Mouse (Mus musculus): ENCODE data around the gene Rhbdl1. TPM values are rescaled to one million over a fixed set of nuclear protein-coding genes. Genes with fewer than 3 reads are reported as not detected.

Gene Rhbdl1
- polyA plus RNA-seq, 1 experiment from 2014 or later = 2.8 TPM

Other genes with a start within 250 kb of the Rhbdl1 start
- not detected for gene Gng13, start 120.1 kb downstream of the Rhbdl1 start, polyA plus RNA-seq (2015; fragmentation: Illumina TruSeq; extraction: RNeasy Lipid Tissue Mini Kit (QIAGEN cat#74804); ENCODE audit: insufficient read depth, low read depth, low replicate concordance)
- 1.3 TPM for gene Chtf18, start 109.9 kb downstream of the Rhbdl1 start, polyA plus RNA-seq (2015; fragmentation: Illumina TruSeq; extraction: RNeasy Lipid Tissue Mini Kit (QIAGEN cat#74804); ENCODE audit: insufficient read depth, low read depth, low replicate concordance)
- gene Rpusd1, start 109.6 kb downstream of the Rhbdl1 start, polyA plus RNA-seq (2015; fragmentation: Illumina TruSeq; extraction: RNeasy Lipid Tissue Mini Kit (QIAGEN cat#74804); ENCODE audit: insufficient read depth, low read depth, low replicate concordance) = 4.7 TPM
- not detected for gene Mslnl, start 101.3 kb downstream of the Rhbdl1 start, polyA plus RNA-seq (2015; fragmentation: Illumina TruSeq; extraction: RNeasy Lipid Tissue Mini Kit (QIAGEN cat#74804); ENCODE audit: insufficient read depth, low read depth, low replicate concordance)
- 29.2 TPM for gene Msln, start 82.9 kb downstream of the Rhbdl1 start, polyA plus RNA-seq (2015; fragmentation: Illumina TruSeq; extraction: RNeasy Lipid Tissue Mini Kit (QIAGEN cat#74804); ENCODE audit: insufficient read depth, low read depth, low replicate concordance)
- 9.7 TPM for gene Narfl, start 63.5 kb downstream of the Rhbdl1 start, polyA plus RNA-seq (2015; fragmentation: Illumina TruSeq; extraction: RNeasy Lipid Tissue Mini Kit (QIAGEN cat#74804); ENCODE audit: insufficient read depth, low read depth, low replicate concordance)
- gene Haghl, start 51.6 kb downstream of the Rhbdl1 start, polyA plus RNA-seq (2015; fragmentation: Illumina TruSeq; extraction: RNeasy Lipid Tissue Mini Kit (QIAGEN cat#74804); ENCODE audit: insufficient read depth, low read depth, low replicate concordance) = 9.3 TPM
- gene Ccdc78, start 50.7 kb downstream of the Rhbdl1 start, polyA plus RNA-seq (2015; fragmentation: Illumina TruSeq; extraction: RNeasy Lipid Tissue Mini Kit (QIAGEN cat#74804); ENCODE audit: insufficient read depth, low read depth, low replicate concordance) = not detected
- gene Fam173a, start 44.4 kb downstream of the Rhbdl1 start, polyA plus RNA-seq (2015; fragmentation: Illumina TruSeq; extraction: RNeasy Lipid Tissue Mini Kit (QIAGEN cat#74804); ENCODE audit: insufficient read depth, low read depth, low replicate concordance) = 35.5 TPM
- gene AC134908.4, start 41.6 kb downstream of the Rhbdl1 start, polyA plus RNA-seq (2015; fragmentation: Illumina TruSeq; extraction: RNeasy Lipid Tissue Mini Kit (QIAGEN cat#74804); ENCODE audit: insufficient read depth, low read depth, low replicate concordance) = not detected
- gene Metrn, start 40.2 kb downstream of the Rhbdl1 start, polyA plus RNA-seq (2015; fragmentation: Illumina TruSeq; extraction: RNeasy Lipid Tissue Mini Kit (QIAGEN cat#74804); ENCODE audit: insufficient read depth, low read depth, low replicate concordance) = 7.6 TPM
- gene Fbxl16, start 28.2 kb downstream of the Rhbdl1 start, polyA plus RNA-seq (2015; fragmentation: Illumina TruSeq; extraction: RNeasy Lipid Tissue Mini Kit (QIAGEN cat#74804); ENCODE audit: insufficient read depth, low read depth, low replicate concordance) = 9.7 TPM
- 5.2 TPM for gene Wdr24, start 13.7 kb downstream of the Rhbdl1 start, polyA plus RNA-seq (2015; fragmentation: Illumina TruSeq; extraction: RNeasy Lipid Tissue Mini Kit (QIAGEN cat#74804); ENCODE audit: insufficient read depth, low read depth, low replicate concordance)
- 31.5 TPM for gene Jmjd8, start 8.4 kb downstream of the Rhbdl1 start, polyA plus RNA-seq (2015; fragmentation: Illumina TruSeq; extraction: RNeasy Lipid Tissue Mini Kit (QIAGEN cat#74804); ENCODE audit: insufficient read depth, low read depth, low replicate concordance)
- gene Stub1, start 3.9 kb downstream of the Rhbdl1 start, polyA plus RNA-seq (2015; fragmentation: Illumina TruSeq; extraction: RNeasy Lipid Tissue Mini Kit (QIAGEN cat#74804); ENCODE audit: insufficient read depth, low read depth, low replicate concordance) = 46.1 TPM
- gene Gm20683, start 4.5 kb upstream of the Rhbdl1 start, polyA plus RNA-seq (2015; fragmentation: Illumina TruSeq; extraction: RNeasy Lipid Tissue Mini Kit (QIAGEN cat#74804); ENCODE audit: insufficient read depth, low read depth, low replicate concordance) = 4.0 TPM
- 10.2 TPM for gene Rhot2, start 7.6 kb upstream of the Rhbdl1 start, polyA plus RNA-seq (2015; fragmentation: Illumina TruSeq; extraction: RNeasy Lipid Tissue Mini Kit (QIAGEN cat#74804); ENCODE audit: insufficient read depth, low read depth, low replicate concordance)
- 13.6 TPM for gene Wdr90, start 24.2 kb upstream of the Rhbdl1 start, polyA plus RNA-seq (2015; fragmentation: Illumina TruSeq; extraction: RNeasy Lipid Tissue Mini Kit (QIAGEN cat#74804); ENCODE audit: insufficient read depth, low read depth, low replicate concordance)
- gene Mcrip2, start 31.5 kb upstream of the Rhbdl1 start, polyA plus RNA-seq (2015; fragmentation: Illumina TruSeq; extraction: RNeasy Lipid Tissue Mini Kit (QIAGEN cat#74804); ENCODE audit: insufficient read depth, low read depth, low replicate concordance) = 44.5 TPM
- 26.2 TPM for gene Mettl26, start 37.8 kb upstream of the Rhbdl1 start, polyA plus RNA-seq (2015; fragmentation: Illumina TruSeq; extraction: RNeasy Lipid Tissue Mini Kit (QIAGEN cat#74804); ENCODE audit: insufficient read depth, low read depth, low replicate concordance)
- 1.3 TPM for gene Wfikkn1, start 43.6 kb upstream of the Rhbdl1 start, polyA plus RNA-seq (2015; fragmentation: Illumina TruSeq; extraction: RNeasy Lipid Tissue Mini Kit (QIAGEN cat#74804); ENCODE audit: insufficient read depth, low read depth, low replicate concordance)
- gene Rab40c, start 82.4 kb upstream of the Rhbdl1 start, polyA plus RNA-seq (2015; fragmentation: Illumina TruSeq; extraction: RNeasy Lipid Tissue Mini Kit (QIAGEN cat#74804); ENCODE audit: insufficient read depth, low read depth, low replicate concordance) = 5.7 TPM
- 18.6 TPM for gene Pigq, start 107.6 kb upstream of the Rhbdl1 start, polyA plus RNA-seq (2015; fragmentation: Illumina TruSeq; extraction: RNeasy Lipid Tissue Mini Kit (QIAGEN cat#74804); ENCODE audit: insufficient read depth, low read depth, low replicate concordance)
- gene Nhlrc4, start 107.7 kb upstream of the Rhbdl1 start, polyA plus RNA-seq (2015; fragmentation: Illumina TruSeq; extraction: RNeasy Lipid Tissue Mini Kit (QIAGEN cat#74804); ENCODE audit: insufficient read depth, low read depth, low replicate concordance) = not detected
- gene A930017K11Rik, start 115.3 kb upstream of the Rhbdl1 start, polyA plus RNA-seq (2015; fragmentation: Illumina TruSeq; extraction: RNeasy Lipid Tissue Mini Kit (QIAGEN cat#74804); ENCODE audit: insufficient read depth, low read depth, low replicate concordance) = not detected
- gene Capn15, start 148.5 kb upstream of the Rhbdl1 start, polyA plus RNA-seq (2015; fragmentation: Illumina TruSeq; extraction: RNeasy Lipid Tissue Mini Kit (QIAGEN cat#74804); ENCODE audit: insufficient read depth, low read depth, low replicate concordance) = 8.6 TPM
- gene Rab11fip3, start 232.3 kb upstream of the Rhbdl1 start, polyA plus RNA-seq (2015; fragmentation: Illumina TruSeq; extraction: RNeasy Lipid Tissue Mini Kit (QIAGEN cat#74804); ENCODE audit: insufficient read depth, low read depth, low replicate concordance) = 6.4 TPM

All from pancreas, adult 10 weeks (tissue).